Mouse (Mus musculus): ENCODE measurements around the gene Fam122c. TPM values are rescaled to one million over a fixed set of nuclear protein-coding genes. Genes with fewer than 3 reads are reported as not detected.

Fam122c gene
- not detected in 2 replicates for polyA plus RNA-seq (2014; fragmentation: Nextera tagmentation; extraction: Ambion mirVana)

DNA sequence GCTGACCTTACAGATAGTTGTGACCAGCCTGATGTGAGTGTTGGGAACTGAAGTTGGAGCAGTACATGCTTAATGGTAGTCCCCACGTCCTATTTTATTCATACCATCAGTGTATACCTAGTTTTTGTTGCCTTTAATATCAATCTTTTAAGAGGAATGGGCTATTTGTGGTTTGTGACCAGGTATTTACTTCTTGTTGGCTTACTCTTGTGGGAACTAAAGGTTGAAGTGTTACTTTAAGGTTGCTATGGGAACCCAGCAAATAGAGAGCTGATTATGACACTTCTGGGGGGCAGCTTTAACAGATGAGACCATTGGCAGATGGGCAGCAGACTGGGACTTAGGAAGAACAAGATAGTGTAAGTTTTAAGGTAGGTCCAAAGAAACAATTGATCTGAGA is at the start of gene Fam122c:
Gene Fam122c (plus strand): TSS at position 301 of the 400 bp plus-strand sequence.
- no peaks in the 10 kb centered on the region for H3K9me3 ChIP-seq (ENCODE audit: control insufficient read depth, low read length)
- no peak within 1 kb of the TSS for H3K9ac ChIP-seq (ENCODE audit: low read length)
- DNase-seq (ENCODE audit: low spot score) = no peak
- H3K4me1 ChIP-seq (replicated peaks; ENCODE audit: control insufficient read depth, insufficient read depth, low read length) = 0 out of 2 replicates have a peak, but pooled peaks cover 3% of the 10 kb centered on the region
- 38% methylated on average over 1 of the region's 1 CpGs for whole genome bisulfite sequencing
- H3K27ac ChIP-seq (ENCODE audit: low read depth) = no peak within 1 kb of the TSS
- H3K36me3 ChIP-seq (ENCODE audit: control insufficient read depth, insufficient read depth, low read length) = no peaks in the 10 kb centered on the region
- no peak within 1 kb of the TSS for H3K4me3 ChIP-seq (ENCODE audit: low read depth, low read length)
- no peak for ATAC-seq (replicated peaks; ENCODE audit: low FRiP score, low TSS enrichment, low read depth)
- H3K27me3 ChIP-seq (replicated peaks; ENCODE audit: control insufficient read depth, insufficient read depth, low read length) = no peaks in the 10 kb centered on the region
- no peak within 1 kb of the TSS for H3K4me2 ChIP-seq (ENCODE audit: low read length)

DNA sequence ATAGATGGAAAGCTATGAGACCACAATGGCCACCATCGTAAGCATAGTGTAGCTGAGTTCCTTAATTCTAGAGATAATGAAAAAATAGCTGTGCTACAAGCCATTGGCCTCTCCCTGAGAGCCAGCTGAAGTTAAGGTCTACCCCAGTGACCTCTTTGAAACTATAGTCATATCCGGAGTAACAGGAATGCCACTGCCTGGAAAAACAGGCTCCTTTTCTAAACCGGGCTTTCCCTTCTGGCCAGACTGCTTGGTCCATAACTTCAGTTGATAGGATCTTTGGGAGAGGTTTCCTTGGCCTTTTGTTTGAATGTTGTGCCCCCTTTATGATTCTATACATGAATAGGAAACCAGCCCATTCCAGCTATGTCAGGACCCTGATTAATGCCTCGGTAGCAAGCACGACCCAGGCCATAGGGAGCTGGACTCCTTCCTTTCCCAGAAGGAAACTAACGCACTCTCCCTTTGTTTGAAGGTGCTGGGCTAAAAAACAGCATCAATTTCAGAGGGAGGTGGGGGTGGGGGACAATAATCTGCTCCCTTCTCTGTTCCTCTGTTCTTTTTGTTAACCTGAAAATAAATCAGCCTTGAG is 48.8 kb upstream of the Fam122c start:
- ATAC-seq (replicated peaks; ENCODE audit: low FRiP score, low TSS enrichment, low read depth) = no peak
- no peak for DNase-seq (ENCODE audit: low spot score)
- H3K4me2 ChIP-seq (ENCODE audit: low read length) = no peak overlapping the region
- H3K27me3 ChIP-seq (replicated peaks; ENCODE audit: control insufficient read depth, insufficient read depth, low read length) = no peaks in the 10 kb centered on the region
- no peak overlapping the region for H3K27ac ChIP-seq (ENCODE audit: low read depth)
- H3K36me3 ChIP-seq (ENCODE audit: control insufficient read depth, insufficient read depth, low read length) = no peaks in the 10 kb centered on the region
- no peaks in the 10 kb centered on the region for H3K4me1 ChIP-seq (replicated peaks; ENCODE audit: control insufficient read depth, insufficient read depth, low read length)
- 52% methylated on average over 6 of the region's 6 CpGs for WGBS
- H3K4me3 ChIP-seq (ENCODE audit: low read depth, low read length) = no peak overlapping the region
- no peak overlapping the region for H3K9ac ChIP-seq (ENCODE audit: low read length)
- no peaks in the 10 kb centered on the region for H3K9me3 ChIP-seq (ENCODE audit: control insufficient read depth, low read length)

DNA sequence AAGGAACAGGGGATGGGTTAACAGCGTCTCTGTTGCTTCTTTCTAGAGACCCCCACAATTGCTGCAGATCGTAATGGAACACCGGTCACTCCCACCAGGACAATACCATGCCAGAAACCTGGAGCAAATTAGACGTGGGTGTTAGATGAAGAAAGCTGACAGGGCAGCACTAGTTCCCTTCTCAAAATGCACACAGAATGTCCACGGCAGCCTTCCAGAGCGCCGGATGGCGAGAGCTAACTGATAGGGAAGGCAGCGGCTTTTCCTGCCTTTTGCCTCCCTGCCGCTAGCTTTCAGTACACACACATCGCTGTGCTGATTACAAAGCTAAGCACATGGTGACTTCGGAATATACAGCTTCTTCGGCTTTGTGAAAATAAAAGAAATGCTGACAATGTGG is 41.3 kb upstream of the Fam122c start:
- H3K4me2 ChIP-seq (ENCODE audit: low read length) = peak overlapping the region; percentile 50
- no peaks in the 10 kb centered on the region for H3K9me3 ChIP-seq (ENCODE audit: control insufficient read depth, low read length)
- peak overlapping the region; percentile 47; the same call in 1 of the 2 replicates for H3K27ac ChIP-seq (ENCODE audit: low read depth)
- 30% methylated on average over 13 of the region's 13 CpGs for WGBS
- peak overlapping the region; percentile 39 for H3K9ac ChIP-seq (ENCODE audit: low read length)
- H3K4me1 ChIP-seq (replicated peaks; ENCODE audit: control insufficient read depth, insufficient read depth, low read length) = no peaks in the 10 kb centered on the region
- no peaks in the 10 kb centered on the region for H3K27me3 ChIP-seq (replicated peaks; ENCODE audit: control insufficient read depth, insufficient read depth, low read length)
- DNase-seq (ENCODE audit: low spot score) = no peak
- H3K4me3 ChIP-seq (ENCODE audit: low read depth, low read length) = peak overlapping the region; percentile 20
- ATAC-seq (replicated peaks; ENCODE audit: low FRiP score, low TSS enrichment, low read depth) = no peak
- no peaks in the 10 kb centered on the region for H3K36me3 ChIP-seq (ENCODE audit: control insufficient read depth, insufficient read depth, low read length)

DNA sequence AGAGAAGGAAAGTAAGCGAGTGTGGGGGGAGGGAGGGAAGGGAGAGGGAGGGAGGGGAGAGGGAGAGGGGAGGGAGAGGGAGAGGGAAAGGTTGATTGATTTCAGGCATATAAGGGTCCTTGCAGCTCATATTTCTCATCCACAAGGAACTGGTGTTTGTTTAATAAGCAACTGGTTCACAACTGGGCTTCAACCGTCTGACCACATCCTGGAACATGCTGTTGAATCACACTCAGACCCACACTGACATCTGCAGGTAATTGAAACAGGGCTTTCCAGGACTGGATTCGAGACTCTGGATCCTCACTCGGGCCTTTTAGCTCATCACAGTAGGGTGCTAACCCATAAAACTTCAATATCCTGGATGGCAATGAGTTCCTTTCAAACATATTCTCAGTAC is 39.5 kb upstream of the Fam122c start:
- no peaks in the 10 kb centered on the region for H3K27me3 ChIP-seq (replicated peaks; ENCODE audit: control insufficient read depth, insufficient read depth, low read length)
- DNase-seq (ENCODE audit: low spot score) (no peak), ATAC-seq (replicated peaks; ENCODE audit: low FRiP score, low TSS enrichment, low read depth) (no peak)
- H3K27ac ChIP-seq (ENCODE audit: low read depth) = no peak overlapping the region
- H3K9me3 ChIP-seq (ENCODE audit: control insufficient read depth, low read length) = no peaks in the 10 kb centered on the region
- H3K36me3 ChIP-seq (ENCODE audit: control insufficient read depth, insufficient read depth, low read length) = no peaks in the 10 kb centered on the region
- no peaks in the 10 kb centered on the region for H3K4me1 ChIP-seq (replicated peaks; ENCODE audit: control insufficient read depth, insufficient read depth, low read length)
- no peak overlapping the region for H3K9ac ChIP-seq (ENCODE audit: low read length)
- no peak overlapping the region for H3K4me2 ChIP-seq (ENCODE audit: low read length)
- 26% methylated on average over 4 of the region's 4 CpGs for WGBS
- H3K4me3 ChIP-seq (ENCODE audit: low read depth, low read length) = no peak overlapping the region

DNA sequence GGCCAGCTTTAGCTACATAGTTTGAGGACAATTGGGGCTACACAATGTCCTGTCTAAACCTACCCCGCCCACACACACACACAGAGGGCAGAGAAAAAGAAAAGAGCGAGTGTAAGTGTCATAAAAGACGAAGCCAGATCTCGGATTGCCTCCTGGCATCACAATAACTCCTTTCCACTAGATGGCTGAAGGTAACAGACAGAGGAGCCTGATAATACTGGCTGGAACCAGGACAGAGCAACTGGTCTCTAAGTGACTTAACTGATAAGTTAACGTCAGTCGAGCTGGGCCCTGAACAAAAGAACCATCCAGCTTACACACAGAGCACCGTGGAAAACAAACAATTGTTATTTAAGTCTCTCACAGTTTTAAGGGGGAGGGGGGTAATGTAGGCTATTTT is 36.8 kb upstream of the Fam122c start:
- WGBS = 45% methylated on average over 7 of the region's 7 CpGs
- H3K9ac ChIP-seq (ENCODE audit: low read length) = no peak overlapping the region
- no peak overlapping the region for H3K4me2 ChIP-seq (ENCODE audit: low read length)
- H3K4me1 ChIP-seq (replicated peaks; ENCODE audit: control insufficient read depth, insufficient read depth, low read length) = no peaks in the 10 kb centered on the region
- DNase-seq (ENCODE audit: low spot score) = no peak
- ATAC-seq (replicated peaks; ENCODE audit: low FRiP score, low TSS enrichment, low read depth) = no peak
- H3K36me3 ChIP-seq (ENCODE audit: control insufficient read depth, insufficient read depth, low read length) = no peaks in the 10 kb centered on the region
- H3K27me3 ChIP-seq (replicated peaks; ENCODE audit: control insufficient read depth, insufficient read depth, low read length) = no peaks in the 10 kb centered on the region
- no peak overlapping the region for H3K4me3 ChIP-seq (ENCODE audit: low read depth, low read length)
- H3K27ac ChIP-seq (ENCODE audit: low read depth) = no peak overlapping the region
- no peaks in the 10 kb centered on the region for H3K9me3 ChIP-seq (ENCODE audit: control insufficient read depth, low read length)

DNA sequence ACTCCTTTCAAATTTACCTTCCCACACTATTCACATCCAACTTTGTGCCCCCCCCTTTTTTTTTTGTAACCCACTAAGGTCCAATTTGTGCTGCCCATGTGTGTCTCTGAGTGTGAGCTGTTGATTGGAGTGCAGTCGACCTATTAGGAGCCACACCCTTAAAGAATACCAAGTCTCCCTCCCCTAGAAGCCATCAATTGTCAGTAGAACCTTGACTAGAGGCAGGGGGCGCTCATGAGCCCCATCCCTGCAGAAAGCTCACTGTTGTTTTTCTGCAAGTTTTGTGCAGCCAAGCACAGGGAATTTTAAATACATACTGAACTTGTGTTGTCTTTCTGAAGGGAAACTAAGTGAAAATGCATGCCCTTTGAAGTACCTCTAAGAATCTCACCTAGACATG is 35.3 kb upstream of the Fam122c start:
- WGBS = 13% methylated on average over 2 of the region's 2 CpGs
- no peak for ATAC-seq (replicated peaks; ENCODE audit: low FRiP score, low TSS enrichment, low read depth)
- DNase-seq (ENCODE audit: low spot score) = no peak
- Histone ChIP-seq H3K4me1 (replicated peaks; ENCODE audit: control insufficient read depth, insufficient read depth, low read length) (no peaks in the 10 kb centered on the region), H3K4me3 (ENCODE audit: low read depth, low read length) (no peak overlapping the region), H3K27me3 (replicated peaks; ENCODE audit: control insufficient read depth, insufficient read depth, low read length) (no peaks in the 10 kb centered on the region), H3K36me3 (ENCODE audit: control insufficient read depth, insufficient read depth, low read length) (no peaks in the 10 kb centered on the region), H3K27ac (ENCODE audit: low read depth) (no peak overlapping the region), H3K4me2 (ENCODE audit: low read length) (no peak overlapping the region), H3K9me3 (ENCODE audit: control insufficient read depth, low read length) (no peaks in the 10 kb centered on the region), H3K9ac (ENCODE audit: low read length) (no peak overlapping the region)

DNA sequence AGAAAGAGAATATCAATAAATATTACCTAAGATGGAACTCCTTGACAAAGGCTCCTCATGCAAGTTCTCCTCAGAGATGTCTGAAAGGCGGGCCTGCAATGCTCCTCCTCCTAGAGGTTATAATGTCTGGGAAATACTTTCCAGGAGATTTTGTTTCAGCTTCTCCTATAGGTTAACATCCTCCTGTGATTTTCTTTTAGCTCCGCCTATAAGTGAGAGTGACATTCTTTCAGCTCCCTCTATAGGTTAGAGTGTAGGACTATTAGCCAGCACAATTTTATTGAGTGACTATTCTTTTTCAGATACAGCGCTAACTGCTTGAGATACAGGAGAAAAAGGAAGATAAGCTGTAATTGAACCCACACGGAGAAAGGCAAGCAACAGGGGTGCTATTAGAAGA is 33.2 kb upstream of the Fam122c start, which contains the start of gene Plac1:
Gene Plac1 (minus strand): TSS at position 101 of the 400 bp plus-strand sequence.
- Histone ChIP-seq H3K9ac (ENCODE audit: low read length) (no peak within 1 kb of the TSS), H3K4me3 (ENCODE audit: low read depth, low read length) (no peak within 1 kb of the TSS), H3K9me3 (ENCODE audit: control insufficient read depth, low read length) (no peaks in the 10 kb centered on the region), H3K27me3 (replicated peaks; ENCODE audit: control insufficient read depth, insufficient read depth, low read length) (no peaks in the 10 kb centered on the region), H3K27ac (ENCODE audit: low read depth) (no peak within 1 kb of the TSS), H3K4me1 (replicated peaks; ENCODE audit: control insufficient read depth, insufficient read depth, low read length) (no peaks in the 10 kb centered on the region), H3K4me2 (ENCODE audit: low read length) (no peak within 1 kb of the TSS), H3K36me3 (ENCODE audit: control insufficient read depth, insufficient read depth, low read length) (no peaks in the 10 kb centered on the region)
- DNase-seq (ENCODE audit: low spot score) = no peak
- ATAC-seq (replicated peaks; ENCODE audit: low FRiP score, low TSS enrichment, low read depth) = no peak
- WGBS = 60% methylated on average over 4 of the region's 4 CpGs

DNA sequence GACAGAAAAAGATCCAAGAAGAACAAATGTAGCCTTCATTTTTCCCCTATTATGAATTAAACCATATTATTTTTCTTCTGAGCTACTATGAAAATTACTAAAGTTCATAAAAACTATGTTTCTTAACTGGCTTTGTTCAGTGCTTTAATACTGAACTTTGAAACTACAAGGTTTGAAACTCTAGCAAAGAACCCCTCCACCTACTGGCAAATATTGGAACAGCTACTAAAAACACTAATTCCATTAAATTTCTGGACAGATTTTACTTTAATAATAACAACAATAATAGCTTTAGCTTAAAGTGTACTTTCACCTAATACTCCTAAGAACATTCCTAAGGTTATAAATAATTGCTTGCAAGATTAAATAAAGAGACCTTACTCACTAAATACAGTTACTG is 18.0 kb upstream of the Fam122c start:
- Histone ChIP-seq H3K4me3 (ENCODE audit: low read depth, low read length) (no peak overlapping the region), H3K9ac (ENCODE audit: low read length) (no peak overlapping the region), H3K4me1 (replicated peaks; ENCODE audit: control insufficient read depth, insufficient read depth, low read length) (no peaks in the 10 kb centered on the region), H3K4me2 (ENCODE audit: low read length) (no peak overlapping the region), H3K9me3 (ENCODE audit: control insufficient read depth, low read length) (no peaks in the 10 kb centered on the region), H3K27ac (ENCODE audit: low read depth) (no peak overlapping the region), H3K27me3 (replicated peaks; ENCODE audit: control insufficient read depth, insufficient read depth, low read length) (no peaks in the 10 kb centered on the region), H3K36me3 (ENCODE audit: control insufficient read depth, insufficient read depth, low read length) (peaks cover 3% of the 10 kb centered on the region; the same call in 1 of the 2 replicates)
- ATAC-seq (replicated peaks; ENCODE audit: low FRiP score, low TSS enrichment, low read depth) = no peak
- no peak for DNase-seq (ENCODE audit: low spot score)

DNA sequence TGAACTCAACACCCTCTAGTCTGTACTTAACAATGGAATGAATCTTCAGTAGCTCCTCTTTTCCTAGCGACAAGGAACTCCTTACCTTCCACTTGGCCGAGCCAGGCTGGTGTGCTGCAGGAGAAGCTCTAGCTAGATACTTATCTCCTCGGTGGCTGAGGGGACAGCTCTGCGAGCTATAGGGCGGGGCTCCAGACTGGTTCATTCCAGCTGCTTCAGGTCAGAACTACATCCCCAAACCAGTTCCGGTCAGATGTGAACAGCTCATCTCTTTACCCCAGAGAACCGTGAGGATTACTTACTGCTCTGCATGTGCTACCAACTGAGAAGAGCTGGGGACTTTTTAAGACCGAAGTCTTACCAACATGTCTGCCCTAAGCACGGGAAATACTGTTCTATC is 7.0 kb upstream of the Fam122c start:
- H3K9ac ChIP-seq (ENCODE audit: low read length) = no peak overlapping the region
- H3K4me2 ChIP-seq (ENCODE audit: low read length) = no peak overlapping the region
- no peaks in the 10 kb centered on the region for H3K27me3 ChIP-seq (replicated peaks; ENCODE audit: control insufficient read depth, insufficient read depth, low read length)
- no peak for ATAC-seq (replicated peaks; ENCODE audit: low FRiP score, low TSS enrichment, low read depth)
- no peak overlapping the region for H3K27ac ChIP-seq (ENCODE audit: low read depth)
- no peak overlapping the region for H3K4me3 ChIP-seq (ENCODE audit: low read depth, low read length)
- H3K9me3 ChIP-seq (ENCODE audit: control insufficient read depth, low read length) = no peaks in the 10 kb centered on the region
- 0 out of 2 replicates have a peak, but pooled peaks cover 3% of the 10 kb centered on the region for H3K4me1 ChIP-seq (replicated peaks; ENCODE audit: control insufficient read depth, insufficient read depth, low read length)
- no peaks in the 10 kb centered on the region for H3K36me3 ChIP-seq (ENCODE audit: control insufficient read depth, insufficient read depth, low read length)
- 56% methylated on average over 9 of the region's 9 CpGs for WGBS
- DNase-seq (ENCODE audit: low spot score) = no peak
